Mouse (Mus musculus) cortical plate, adult 2 months (tissue): ENCODE data around the gene Tsr3.

Source experiments
- CTCF ChIP-seq: fragments of 200-500 bp; IDR thresholded peaks from 2 replicates; pipeline ENCODE4 v1.5.1; 2011; ENCODE audit warnings: mild to moderate bottlenecking, control low read depth, low read length; ENCODE audit not compliant: insufficient read depth; ENCODE audit errors: extremely low read depth
- POLR2A ChIP-seq: fragments of 200-500 bp; IDR thresholded peaks from 2 replicates; pipeline ENCODE4 v1.6.1; 2011; ENCODE audit warnings: mild to moderate bottlenecking, low read length, control low read depth; ENCODE audit not compliant: insufficient read depth; ENCODE audit errors: extremely low read depth

DNA sequence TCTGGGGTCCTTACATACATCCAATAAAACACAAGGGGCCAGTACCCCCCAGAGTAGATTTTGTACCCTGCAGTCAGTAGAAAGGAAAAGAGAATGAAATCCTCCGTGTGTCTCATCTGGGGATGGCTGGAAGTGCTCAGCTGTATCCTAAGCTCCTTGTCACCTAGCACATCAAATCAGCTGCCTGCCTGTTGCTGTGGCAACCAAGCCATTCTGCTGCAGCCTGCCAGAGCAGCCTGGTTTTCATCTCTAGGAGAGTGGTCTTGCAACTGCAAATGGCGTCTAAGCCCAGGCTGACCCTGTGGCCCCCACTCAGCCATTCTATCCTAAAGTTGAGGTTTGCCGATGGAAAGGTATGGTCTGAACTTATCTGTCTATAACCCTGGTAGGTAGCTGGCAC lies 12.7 kb downstream of the Tsr3 start:
- TF ChIP-seq POLR2A: no peak
- no peak for TF ChIP-seq CTCF
